8 mouse cellular contexts compared by ENCODE assay signal in the genomic region with DNA sequence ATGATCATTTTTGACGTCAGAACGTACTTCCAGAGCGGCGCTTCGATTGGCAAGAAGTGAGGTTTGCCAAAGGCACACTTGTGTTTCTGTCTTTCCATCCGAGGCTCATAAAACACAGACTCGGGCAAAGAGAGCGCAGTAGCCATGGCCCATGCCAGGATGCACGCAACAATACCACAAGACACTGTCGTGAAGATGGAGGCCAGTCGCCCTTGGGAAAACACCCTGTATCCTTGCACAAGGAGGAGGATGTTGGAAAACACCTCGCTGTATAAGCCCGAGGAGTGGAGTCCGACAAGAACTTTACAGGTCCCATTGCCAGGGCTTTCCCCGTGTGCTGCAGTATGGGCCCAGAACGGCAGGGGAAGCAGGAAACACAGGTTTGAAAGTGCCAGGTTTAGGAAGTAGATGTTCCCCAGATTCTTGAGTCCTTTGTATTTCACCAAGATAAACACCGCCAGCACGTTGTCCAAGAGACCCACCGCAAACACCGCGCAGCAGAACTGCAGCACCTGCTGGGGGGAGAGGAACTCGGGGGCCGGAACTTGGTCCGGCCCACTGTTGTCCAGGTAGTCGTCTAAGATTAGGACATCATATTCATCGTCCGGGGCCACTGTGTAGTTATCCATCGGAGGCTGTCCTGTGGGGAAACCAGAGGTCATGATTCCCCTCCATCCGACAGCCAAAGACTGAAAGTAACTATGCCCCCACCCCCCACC. TPM values are rescaled to one million over a fixed set of nuclear protein-coding genes. Genes with fewer than 3 reads are reported as not detected.
DNase-seq lines count a peak whose midpoint lies in the region; ATAC-seq and TF ChIP-seq lines count a peak whose summit lies in the region.

No protein-coding gene starts in this region.

- DNase-seq in layer of hippocampus, adult 2 months (ENCODE audit: low spot score in 2 of 2) = no peak
- no peak for DNase-seq in layer of hippocampus, adult 8-10 months (ENCODE audit: low spot score in 2 of 2)
- DNase-seq in c-Kit-positive CD71-positive TER-119-positive erythroid progenitor cells, embryonic 14.5 days (ENCODE audit: low spot score) = peak; percentile 27
- no peak for DNase-seq in layer of hippocampus, adult 9-11 months
- DNase-seq in yolk sac, embryonic 10.5 days (ENCODE audit: low spot score) = no peak
- no peak for DNase-seq in kidney, adult 18-20 months

- 85% methylated on average over 29 of the region's 29 CpGs for WGBS in hindbrain, embryonic 15.5 days

- peak overlapping the region; percentile 49 for H3K4me3 ChIP-seq in layer of hippocampus, adult 2 months
- H3K4me3 ChIP-seq in hindbrain, embryonic 15.5 days = peak overlapping the region; percentile 5; the same call in 1 of the 2 replicates

- H3K36me3 ChIP-seq in hindbrain, embryonic 15.5 days = no peaks in the 10 kb centered on the region

- ATAC-seq in hindbrain, embryonic 15.5 days (ENCODE audit: low FRiP score, low read depth) = no peak
- peak; percentile 3; the same call in 1 of the 2 replicates for ATAC-seq in megakaryocyte progenitor cell, adult 5-6 weeks (replicated peaks; ENCODE audit: poor library complexity)

- peak overlapping the region; percentile 28 for H3K4me2 ChIP-seq in hindbrain, embryonic 15.5 days

- H3K27ac ChIP-seq in layer of hippocampus, adult 2 months = peak overlapping the region; percentile 59
- no peak overlapping the region for H3K27ac ChIP-seq in hindbrain, embryonic 15.5 days (replicated peaks)

- H3K9me3 ChIP-seq in hindbrain, embryonic 15.5 days = no peaks in the 10 kb centered on the region

- no peaks in the 10 kb centered on the region for H3K27me3 ChIP-seq in hindbrain, embryonic 15.5 days

- no peaks in the 10 kb centered on the region for H3K4me1 ChIP-seq in hindbrain, embryonic 15.5 days (replicated peaks)

- no peak overlapping the region for H3K9ac ChIP-seq in hindbrain, embryonic 15.5 days

- TF ChIP-seq CTCF in layer of hippocampus, adult 2 months (conservative IDR thresholded peaks at IDR 0.05) = no peak

RNA-seq across cellular contexts. Expression of gene Ccrl2, which starts 1.4 kb away (rescaled TPM):
- under 1 TPM; 0.69 to 0.72 TPM for total RNA-seq in layer of hippocampus, adult 2 months (2021)
- total RNA-seq in layer of hippocampus, adult 8-10 months (2022) = 1 to 10 TPM in 2 of 4 experiments, under 1 TPM in 2; 0.62 to 4.0 (median 1.2) TPM
- 0.66 and 1.2 TPM in 2 replicates for polyA plus RNA-seq in hindbrain, embryonic 15.5 days (2015; fragmentation: Nextera tagmentation; extraction: Ambion mirVana)
- 2.9 and 4.1 TPM in 2 replicates for total RNA-seq in megakaryocyte progenitor cell, adult 5-6 weeks (2015)
- 3.9 and 8.9 TPM in 2 replicates for total RNA-seq in megakaryocyte progenitor cell, adult 5-6 weeks (2017)

RNA-seq across cellular contexts. Expression of gene Ltf, which starts 36.9 kb away (rescaled TPM):
- not detected for total RNA-seq in layer of hippocampus, adult 2 months (2021)
- not detected for total RNA-seq in layer of hippocampus, adult 8-10 months (2022)
- polyA plus RNA-seq in hindbrain, embryonic 15.5 days (2015; fragmentation: Nextera tagmentation; extraction: Ambion mirVana) = 1.2 and 2.0 TPM in 2 replicates
- 147 and 161 TPM in 2 replicates for total RNA-seq in megakaryocyte progenitor cell, adult 5-6 weeks (2015)
- 168 and 196 TPM in 2 replicates for total RNA-seq in megakaryocyte progenitor cell, adult 5-6 weeks (2017)

Comparison
In these comparisons a context has a peak if more than half of its experiments do, and no peak if none do; other contexts are left out.
1. RNA of gene Ltf, which starts 36.9 kb away (total RNA-seq): 147 to 196 TPM in megakaryocyte progenitor cell, adult 5-6 weeks; not detected in layer of hippocampus, adult 2 months and not detected in layer of hippocampus, adult 8-10 months; every median in the first group is over 100 times any median in the second.